Mouse (Mus musculus) heart, adult 2 months (tissue): ENCODE measurements at regions not wholly inside any gene's neighbourhood (a gene's known extent, or its start where the extent isn't known, plus 50 kb on each side); places are given as distances from the start of the nearest gene placed in this dataset.

Experiments
- CTCF ChIP-seq: fragments of 200-600 bp; IDR thresholded peaks from 2 replicates; pipeline ENCODE4 v1.8.1; 2022; ENCODE audit warnings: antibody characterized with exemption, mild to moderate bottlenecking, moderate library complexity
- EP300 ChIP-seq: fragments of 200-500 bp; IDR thresholded peaks from 2 replicates; pipeline ENCODE4 v1.6.1; 2011; ENCODE audit warnings: low read depth, low read length, control low read depth; ENCODE audit not compliant: insufficient read depth
- POLR2A ChIP-seq: fragments of 200-500 bp; IDR thresholded peaks from 2 replicates; pipeline ENCODE4 v1.6.1; 2011; ENCODE audit warnings: mild to moderate bottlenecking, low read depth, low read length, control low read depth; ENCODE audit not compliant: insufficient read depth

DNA sequence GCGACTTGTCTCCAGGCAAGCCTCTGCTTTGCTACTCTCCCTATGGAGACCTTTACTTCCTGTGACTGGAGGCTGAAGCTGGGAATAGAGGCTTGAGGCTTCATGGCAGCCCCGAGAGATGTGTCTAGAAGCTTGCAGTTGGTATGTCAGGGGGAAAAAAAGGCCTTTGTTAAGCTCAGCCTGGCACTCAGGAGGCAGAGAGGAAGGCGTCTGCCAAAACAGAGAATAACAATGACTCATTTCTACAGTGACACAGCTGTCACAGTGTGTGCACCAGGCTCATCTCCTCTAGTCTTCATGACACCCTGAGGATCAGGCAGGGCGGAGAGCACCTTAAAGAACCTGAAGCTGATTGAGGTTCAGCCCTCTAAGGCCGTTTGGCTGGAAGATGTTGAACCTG, 171.2 kb upstream of the Kcnd3 start:
- TF ChIP-seq POLR2A (no peak), CTCF (no peak), EP300 (no peak)
